Mouse (Mus musculus) embryonic facial prominence, embryonic 15.5 days (tissue): ENCODE measurements around the gene Uts2r. TPM values are rescaled to one million over a fixed set of nuclear protein-coding genes. Genes with fewer than 3 reads are reported as not detected.
A peak's percentile ranks its signal among the peaks of the same experiment; 100 is the strongest.

ENCODE experiments used
- ATAC-seq: fragments of 200-750 bp; cut with Nextera tagmentation; 2 replicates; pipeline ENCODE4 v1.8.0; 2017; ENCODE audit warnings: low read depth, moderate TSS enrichment; ENCODE audit not compliant: insufficient number of reproducible peaks, low FRiP score, low TSS enrichment
- H3K27ac ChIP-seq: fragments of 300-500 bp; sonication (generic); replicated peaks from 2 replicates; pipeline ENCODE4 v1.5.1; 2015; ENCODE audit warnings: mild to moderate bottlenecking, inconsistent platforms
- H3K27me3 ChIP-seq: fragments of 300-500 bp; sonication (generic); 2 replicates; pipeline ENCODE4 v1.6.1; 2015; ENCODE audit warnings: inconsistent platforms
- H3K36me3 ChIP-seq: fragments of 300-500 bp; sonication (generic); 2 replicates; pipeline ENCODE4 v1.6.1; 2015; ENCODE audit warnings: mild to moderate bottlenecking, inconsistent platforms
- H3K4me1 ChIP-seq: fragments of 300-500 bp; sonication (generic); 2 replicates; pipeline ENCODE4 v1.6.1; 2015; ENCODE audit warnings: inconsistent platforms
- H3K4me2 ChIP-seq: fragments of 300-500 bp; sonication (generic); replicated peaks from 2 replicates; pipeline ENCODE4 v1.6.1; 2015; ENCODE audit warnings: mild to moderate bottlenecking, inconsistent platforms
- H3K4me3 ChIP-seq: fragments of 300-500 bp; sonication (generic); replicated peaks from 2 replicates; pipeline ENCODE4 v1.5.1; 2015; ENCODE audit warnings: mild to moderate bottlenecking, inconsistent platforms
- H3K9ac ChIP-seq: fragments of 300-500 bp; sonication (generic); 2 replicates; pipeline ENCODE4 v1.6.1; 2015; ENCODE audit warnings: inconsistent platforms
- H3K9me3 ChIP-seq: fragments of 300-500 bp; sonication (generic); replicated peaks from 2 replicates; pipeline ENCODE4 v1.6.1; 2016; ENCODE audit warnings: inconsistent platforms
- WGBS: fragments of 180-500 bp; shearing (Covaris S2); methylation state at CpG from one replicate; pipeline ENCODE4 v1.1.7; 2015; 5-methylcytosine and 5-hydroxymethylcytosine counted together
- polyA plus RNA-seq: library from polyadenylated mRNA; unstranded; fragments of >200 nt; fragmentation: Nextera tagmentation; extraction: Ambion mirVana; gene quantifications from 2 replicates; pipeline ENCODE4 v1.2.1, GENCODE M21; 2015

The Uts2r gene
- polyA plus RNA-seq, 1 experiment from 2014 or later: 0.71 TPM

- H3K27me3 ChIP-seq: no peaks in the 10 kb centered on the region
- peak overlapping the region; percentile 80 for H3K4me2 ChIP-seq
- peaks cover 12% of the 10 kb centered on the region for H3K4me1 ChIP-seq
- H3K9me3 ChIP-seq: no peaks in the 10 kb centered on the region
- no peak for ATAC-seq
- WGBS: 0% methylated on average over 5 of the region's 5 CpGs
- 0 out of 2 replicates have a peak overlapping the region, but pooled peaks have one; percentile 54 for H3K9ac ChIP-seq
- H3K4me3 ChIP-seq: peak overlapping the region; percentile 71
- peaks cover 4% of the 10 kb centered on the region; the same call in 1 of the 2 replicates for H3K36me3 ChIP-seq
- H3K27ac ChIP-seq: peak overlapping the region; percentile 48
Measured at GRCm38 (mm10) chr11:121203859-121204160, 43.7 kb downstream of the Uts2r start.

GRCm38 (mm10) chr11:121204161-121205006, 44.3 kb downstream of the Uts2r start, which contains the start of the genes Hexdc and Ogfod3:
TSS of gene Hexdc (plus strand) at chr11:121204433.
TSS of gene Ogfod3 (minus strand) at chr11:121204711.
- under 1% methylated on average over 70 of the region's 70 CpGs for WGBS
- H3K4me1 ChIP-seq: peaks cover 12% of the 10 kb centered on the region
- H3K36me3 ChIP-seq: peaks cover 6% of the 10 kb centered on the region; the same call in 1 of the 2 replicates
- peak within 1 kb of the TSS; percentile 78 for H3K27ac ChIP-seq
- peak within 1 kb of the TSS; percentile 54 for H3K9ac ChIP-seq
- peak within 1 kb of the TSS; percentile 80 for H3K4me2 ChIP-seq
- H3K4me3 ChIP-seq: peak within 1 kb of the TSS; percentile 71
- no peaks in the 10 kb centered on the region for H3K27me3 ChIP-seq
- no peaks in the 10 kb centered on the region for H3K9me3 ChIP-seq
- peak; percentile 99 for ATAC-seq

Other genes starting within 250 kb of the Uts2r start
- gene Ccdc57, start 227.4 kb upstream of the Uts2r start, polyA plus RNA-seq: 6.2 and 7.4 TPM in 2 replicates
- 67.2 and 72.2 TPM in 2 replicates for gene Slc16a3, start 211.8 kb upstream of the Uts2r start, polyA plus RNA-seq
- gene Csnk1d, start 168.9 kb upstream of the Uts2r start, polyA plus RNA-seq: 123 and 125 TPM in 2 replicates
- gene Cd7, start 120.9 kb upstream of the Uts2r start, polyA plus RNA-seq: 0.46 and 1.1 TPM in 2 replicates
- 1.2 and 1.3 TPM in 2 replicates for gene Sectm1b, start 96.7 kb upstream of the Uts2r start, polyA plus RNA-seq
- gene Sectm1a, start 79.1 kb upstream of the Uts2r start, polyA plus RNA-seq: 0.83 and 1.1 TPM in 2 replicates
- not detected in 2 replicates for gene Tex19.2, start 41.6 kb upstream of the Uts2r start, polyA plus RNA-seq
- 0.15 TPM in 1 of 2 replicates, not detected in the other for gene Tex19.1, start 14.1 kb upstream of the Uts2r start, polyA plus RNA-seq
- gene Hexdc, start 44.2 kb downstream of the Uts2r start, polyA plus RNA-seq: 10.0 and 12.2 TPM in 2 replicates
- gene Ogfod3, start 44.4 kb downstream of the Uts2r start, polyA plus RNA-seq: 20.8 and 21.9 TPM in 2 replicates
- 43.2 and 44.8 TPM in 2 replicates for gene Cybc1, start 69.1 kb downstream of the Uts2r start, polyA plus RNA-seq
- 53.8 and 56.2 TPM in 2 replicates for gene Narf, start 77.0 kb downstream of the Uts2r start, polyA plus RNA-seq
- gene Foxk2, start 99.7 kb downstream of the Uts2r start, polyA plus RNA-seq: 8.0 and 8.9 TPM in 2 replicates
- gene Wdr45b, start 194.2 kb downstream of the Uts2r start, polyA plus RNA-seq: 96.5 and 99.2 TPM in 2 replicates
- 25.9 and 29.3 TPM in 2 replicates for gene Rab40b, start 228.0 kb downstream of the Uts2r start, polyA plus RNA-seq